Mouse (Mus musculus): Measurements from ENCODE around the gene C2cd5. TPM values are rescaled to one million over a fixed set of nuclear protein-coding genes. Genes with fewer than 3 reads are reported as not detected.

C2cd5 gene
- polyA plus RNA-seq, 1 experiment from 2014 or later = 44.2 TPM

- no peak for ATAC-seq (ENCODE audit: low read depth)
Measured at GRCm38 (mm10) chr6:142962476-142962875, 137.5 kb downstream of the C2cd5 start.

GRCm38 (mm10) chr6:142961721-142962455 lies 138.1 kb downstream of the C2cd5 start:
- Histone ChIP-seq H3K36me3 (peaks cover 18% of the 10 kb centered on the region), H3K4me2 (peak overlapping the region; percentile 83), H3K4me3 (peak overlapping the region; percentile 78), H3K27me3 (no peaks in the 10 kb centered on the region), H3K4me1 (replicated peaks) (peaks cover 54% of the 10 kb centered on the region), H3K9me3 (no peaks in the 10 kb centered on the region), H3K27ac (replicated peaks) (no peak overlapping the region), H3K9ac (peak overlapping the region; percentile 93)
- ATAC-seq (ENCODE audit: low read depth) = no peak
- 62% methylated on average over 9 of the region's 9 CpGs for WGBS

More at GRCm38 (mm10) chr6:142962476-142962875, 137.5 kb downstream of the C2cd5 start:
- H3K9ac ChIP-seq = peak overlapping the region; percentile 93
- H3K27ac ChIP-seq (replicated peaks) = 0 out of 2 replicates have a peak overlapping the region, but pooled peaks have one; percentile 99
- peaks cover 18% of the 10 kb centered on the region for H3K36me3 ChIP-seq
- 47% methylated on average over 10 of the region's 10 CpGs for WGBS
- H3K4me3 ChIP-seq = peak overlapping the region; percentile 78
- peaks cover 54% of the 10 kb centered on the region for H3K4me1 ChIP-seq (replicated peaks)
- H3K4me2 ChIP-seq = peak overlapping the region; percentile 83
- no peaks in the 10 kb centered on the region for H3K27me3 ChIP-seq
- H3K9me3 ChIP-seq = no peaks in the 10 kb centered on the region

Other genes starting within 250 kb of the C2cd5 start
- 9.8 and 10.0 TPM in 2 replicates for gene St8sia1, start 135.7 kb downstream of the C2cd5 start, polyA plus RNA-seq (2015; fragmentation: Nextera tagmentation; extraction: Ambion mirVana)
- gene Etnk1, start 67.1 kb upstream of the C2cd5 start, polyA plus RNA-seq (2015; fragmentation: Nextera tagmentation; extraction: Ambion mirVana) = 35.4 and 37.0 TPM in 2 replicates

Measured in neural tube, embryonic 13.5 days (tissue).